Mouse (Mus musculus) lung, postnatal 0 days (tissue): Measurements from ENCODE around the gene Fbxw10. TPM values are rescaled to one million over a fixed set of nuclear protein-coding genes. Genes with fewer than 3 reads are reported as not detected.

Source experiments
- ATAC-seq: fragments of 200-750 bp; cut with Nextera tagmentation; 2 replicates; pipeline ENCODE4 v1.8.0; 2017; ENCODE audit warnings: moderate library complexity
- DNase-seq: peaks from one replicate; pipeline ENCODE4 v3.0.0-alpha.2; 2016; ENCODE audit warnings: low spot score
- H3K27ac ChIP-seq: fragments of 300-500 bp; sonication (generic); 2 replicates; pipeline ENCODE4 v1.5.1; 2014; ENCODE audit warnings: antibody characterized with exemption, mild to moderate bottlenecking, low read length, mixed read lengths
- H3K27me3 ChIP-seq: fragments of 300-500 bp; sonication (generic); replicated peaks from 2 replicates; pipeline ENCODE4 v1.6.1; 2014; ENCODE audit warnings: low read length, mixed read lengths; ENCODE audit not compliant: insufficient read depth
- H3K36me3 ChIP-seq: fragments of 300-500 bp; sonication (generic); 2 replicates; pipeline ENCODE4 v1.6.1; 2014; ENCODE audit warnings: low read length, mixed read lengths; ENCODE audit not compliant: insufficient read depth
- H3K4me1 ChIP-seq: fragments of 300-500 bp; sonication (generic); 2 replicates; pipeline ENCODE4 v1.6.1; 2014; ENCODE audit warnings: antibody characterized with exemption, low read depth, low read length, mixed read lengths; ENCODE audit not compliant: insufficient read depth
- H3K4me2 ChIP-seq: fragments of 300-500 bp; sonication (generic); replicated peaks from 2 replicates; pipeline ENCODE4 v1.6.1; 2014; ENCODE audit warnings: low read depth, mild to moderate bottlenecking, low read length, moderate library complexity, mixed read lengths
- H3K4me3 ChIP-seq: fragments of 300-500 bp; sonication (generic); 2 replicates; pipeline ENCODE4 v1.5.1; 2014; ENCODE audit warnings: low read depth, low read length
- H3K9ac ChIP-seq: fragments of 300-500 bp; sonication (generic); replicated peaks from 2 replicates; pipeline ENCODE4 v1.6.1; 2014; ENCODE audit warnings: low read depth, mild to moderate bottlenecking
- H3K9me3 ChIP-seq: fragments of 300-500 bp; sonication (generic); 2 replicates; pipeline ENCODE4 v1.6.1; 2016; ENCODE audit warnings: low read length, mixed read lengths
- CTCF ChIP-seq: IDR thresholded peaks from 2 replicates; pipeline ENCODE4 v1.5.1; 2016; ENCODE audit warnings: antibody characterized with exemption, mild to moderate bottlenecking
- EP300 ChIP-seq: IDR thresholded peaks from 2 replicates; pipeline ENCODE4 v1.6.1; 2016; ENCODE audit warnings: antibody characterized with exemption, mild to moderate bottlenecking, control low read depth
- WGBS: fragments of 180-500 bp; shearing (Covaris S2); extraction: QIAGEN DNeasy Blood & Tissue Kit; methylation state at CpG from one replicate; pipeline ENCODE4 v1.1.7; 2014; 5-methylcytosine and 5-hydroxymethylcytosine counted together
- polyA plus RNA-seq: library from polyadenylated mRNA; unstranded; fragments of >200 nt; fragmentation: Nextera tagmentation; extraction: Ambion mirVana; gene quantifications from 2 replicates; pipeline ENCODE4 v1.2.1, GENCODE M21; 2015

Gene Fbxw10
- polyA plus RNA-seq, 1 experiment from 2014 or later: 0.27 TPM

- TF ChIP-seq EP300 (no peak), CTCF (no peak)
- ATAC-seq: peak; percentile 98
- peak within 1 kb of the TSS; percentile 66 for H3K9ac ChIP-seq
- peak within 1 kb of the TSS; percentile 58 for H3K4me3 ChIP-seq
- H3K4me1 ChIP-seq: peaks cover 4% of the 10 kb centered on the region; the same call in 1 of the 2 replicates
- H3K27ac ChIP-seq: peak within 1 kb of the TSS; percentile 72
- H3K36me3 ChIP-seq: no peaks in the 10 kb centered on the region
- peak; percentile 99 for DNase-seq
- no peaks in the 10 kb centered on the region for H3K27me3 ChIP-seq
- WGBS: under 1% methylated on average over 54 of the region's 55 CpGs
- no peaks in the 10 kb centered on the region for H3K9me3 ChIP-seq
- H3K4me2 ChIP-seq: peak within 1 kb of the TSS; percentile 85
Observed at GRCm38 (mm10) chr11:62879220-62880048, 32.6 kb downstream of the Fbxw10 start, which contains the start of gene Tvp23b. TSS of gene Tvp23b (plus strand) at chr11:62879455.

DNA sequence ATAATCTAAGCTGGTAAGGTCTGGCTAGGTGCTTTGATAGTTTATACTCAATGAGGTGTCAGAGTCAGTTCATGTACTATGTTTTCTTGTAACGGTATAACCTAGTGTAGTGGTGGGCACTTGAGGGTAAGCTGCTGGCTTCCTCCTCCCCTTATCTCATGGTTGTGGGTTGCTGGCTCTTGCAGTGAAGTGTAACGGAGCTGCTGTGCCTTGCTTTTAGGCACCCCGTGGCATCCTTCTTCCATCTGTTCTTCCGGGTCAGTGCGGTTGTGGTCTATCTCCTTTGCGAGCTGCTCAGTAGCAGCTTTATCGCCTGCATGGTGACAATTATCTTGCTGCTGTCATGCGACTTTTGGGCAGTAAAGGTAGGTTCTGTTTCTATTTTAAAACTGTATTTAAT is 36.5 kb downstream of the Fbxw10 start:
- Histone ChIP-seq H3K4me3 (no peak overlapping the region), H3K36me3 (peaks cover 4% of the 10 kb centered on the region; the same call in 1 of the 2 replicates), H3K27me3 (no peaks in the 10 kb centered on the region), H3K4me2 (no peak overlapping the region), H3K9me3 (no peaks in the 10 kb centered on the region), H3K27ac (no peak overlapping the region), H3K4me1 (peaks cover 4% of the 10 kb centered on the region; the same call in 1 of the 2 replicates), H3K9ac (no peak overlapping the region)
- WGBS: 89% methylated on average over 8 of the region's 8 CpGs
- no peak for DNase-seq
- TF ChIP-seq CTCF (no peak), EP300 (no peak)
- ATAC-seq: no peak

GRCm38 (mm10) chr11:62885323-62885722 is 38.5 kb downstream of the Fbxw10 start:
- no peak overlapping the region for H3K27ac ChIP-seq
- DNase-seq: peak; percentile 13
- H3K4me3 ChIP-seq: no peak overlapping the region
- ATAC-seq: peak; percentile 46
- H3K36me3 ChIP-seq: peaks cover 4% of the 10 kb centered on the region; the same call in 1 of the 2 replicates
- H3K9me3 ChIP-seq: no peaks in the 10 kb centered on the region
- 59% methylated on average over 5 of the region's 5 CpGs for WGBS
- H3K27me3 ChIP-seq: no peaks in the 10 kb centered on the region
- no peak overlapping the region for H3K9ac ChIP-seq
- no peak overlapping the region for H3K4me2 ChIP-seq
- TF ChIP-seq CTCF: no peak
- H3K4me1 ChIP-seq: no peaks in the 10 kb centered on the region

- Histone ChIP-seq H3K27ac (peak overlapping the region; percentile 43; the same call in 1 of the 2 replicates), H3K9me3 (no peaks in the 10 kb centered on the region), H3K4me2 (no peak overlapping the region), H3K27me3 (no peaks in the 10 kb centered on the region), H3K9ac (no peak overlapping the region), H3K4me3 (no peak overlapping the region), H3K4me1 (no peaks in the 10 kb centered on the region), H3K36me3 (no peaks in the 10 kb centered on the region)
- TF ChIP-seq EP300: no peak
- DNase-seq (peak; percentile 64), ATAC-seq (peak; percentile 67)
- 71% methylated on average over 4 of the region's 4 CpGs for WGBS
Observed at GRCm38 (mm10) chr11:62890796-62891195, 43.9 kb downstream of the Fbxw10 start.

DNA sequence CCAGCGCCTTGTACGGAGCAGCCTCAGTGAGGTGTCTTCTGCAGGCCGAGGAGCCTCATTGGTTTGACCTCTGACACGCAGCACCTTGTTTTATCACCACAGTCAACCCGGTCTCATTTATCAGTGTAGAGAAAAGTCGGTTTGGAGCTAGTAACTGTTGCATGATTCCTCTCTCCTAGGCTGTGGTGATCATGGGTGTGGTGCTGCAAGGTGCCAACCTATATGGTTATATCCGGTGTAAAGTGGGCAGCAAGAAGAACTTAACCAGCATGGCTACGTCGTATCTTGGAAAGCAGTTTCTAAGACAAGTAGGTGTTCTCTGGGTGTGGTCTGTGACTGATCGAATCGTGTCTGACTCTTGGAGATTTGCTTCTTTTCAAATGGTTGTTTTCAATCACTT is 44.9 kb downstream of the Fbxw10 start:
- no peaks in the 10 kb centered on the region for H3K9me3 ChIP-seq
- no peaks in the 10 kb centered on the region for H3K27me3 ChIP-seq
- H3K4me2 ChIP-seq: no peak overlapping the region
- TF ChIP-seq EP300 (no peak), CTCF (no peak)
- H3K27ac ChIP-seq: no peak overlapping the region
- no peak overlapping the region for H3K4me3 ChIP-seq
- ATAC-seq: no peak
- DNase-seq: no peak
- no peaks in the 10 kb centered on the region for H3K36me3 ChIP-seq
- no peaks in the 10 kb centered on the region for H3K4me1 ChIP-seq
- no peak overlapping the region for H3K9ac ChIP-seq
- WGBS: 91% methylated on average over 11 of the region's 11 CpGs

DNA sequence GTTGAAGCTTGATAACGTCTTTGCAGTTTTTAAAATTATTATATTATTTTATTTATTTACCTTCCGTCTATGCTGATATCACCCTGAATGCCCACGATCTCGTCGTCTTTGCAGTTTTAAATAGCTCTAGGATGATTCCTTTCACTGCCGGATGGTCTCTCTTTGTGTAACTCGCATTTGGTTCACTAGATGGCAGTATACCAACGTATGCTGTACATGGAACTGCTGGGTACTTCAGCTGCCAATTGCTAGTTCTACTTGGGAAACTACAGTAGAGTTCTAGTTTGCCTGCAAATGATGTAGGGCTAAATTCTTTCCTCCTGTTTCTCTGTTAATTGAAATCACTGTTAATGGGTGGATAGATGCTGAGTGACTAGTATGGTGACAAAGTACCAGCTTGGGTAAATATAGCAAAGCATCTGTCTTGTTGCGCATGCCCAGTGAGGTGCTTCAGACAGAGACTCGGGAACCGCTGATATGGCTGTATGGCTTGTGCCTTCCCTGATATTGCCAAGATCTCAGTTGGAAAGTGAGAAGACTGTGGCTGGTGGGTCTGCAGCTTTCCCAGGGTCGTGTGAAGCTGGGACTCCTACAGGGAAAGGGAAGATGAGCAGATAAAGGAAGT is 54.9 kb downstream of the Fbxw10 start:
- no peaks in the 10 kb centered on the region for H3K36me3 ChIP-seq
- no peaks in the 10 kb centered on the region for H3K4me1 ChIP-seq
- H3K9ac ChIP-seq: no peak overlapping the region
- WGBS: 28% methylated on average over 12 of the region's 12 CpGs
- H3K9me3 ChIP-seq: no peaks in the 10 kb centered on the region
- ATAC-seq: peak; percentile 83
- H3K4me3 ChIP-seq: no peak overlapping the region
- peak; percentile 90 for DNase-seq
- no peak overlapping the region for H3K4me2 ChIP-seq
- H3K27ac ChIP-seq: no peak overlapping the region
- H3K27me3 ChIP-seq: no peaks in the 10 kb centered on the region
- TF ChIP-seq CTCF (peak; percentile 94), EP300 (no peak)
